Mouse (Mus musculus) layer of hippocampus, postnatal 10 days (tissue): Measurements from ENCODE around the gene Ube4b. TPM values are rescaled to one million over a fixed set of nuclear protein-coding genes. Genes with fewer than 3 reads are reported as not detected.
"Not testable (repeated sequence)": the region's sequence is repeated elsewhere in the genome, so short reads cannot be mapped to it uniquely, and the experiment has no call there.

Experiments used
- DNase-seq, 2 experiments: peaks; one replicate each; pipeline ENCODE4 v3.0.0; 2021; ENCODE audit warnings: low spot score in 2 of 2
- total RNA-seq, 2 experiments: library from RNA; stranded (reverse); gene quantifications; 2 replicates each; pipeline ENCODE4 v1.2.3; 2021

The Ube4b gene
- total RNA-seq, 2 experiments from 2014 or later = 113 to 119 TPM

DNA sequence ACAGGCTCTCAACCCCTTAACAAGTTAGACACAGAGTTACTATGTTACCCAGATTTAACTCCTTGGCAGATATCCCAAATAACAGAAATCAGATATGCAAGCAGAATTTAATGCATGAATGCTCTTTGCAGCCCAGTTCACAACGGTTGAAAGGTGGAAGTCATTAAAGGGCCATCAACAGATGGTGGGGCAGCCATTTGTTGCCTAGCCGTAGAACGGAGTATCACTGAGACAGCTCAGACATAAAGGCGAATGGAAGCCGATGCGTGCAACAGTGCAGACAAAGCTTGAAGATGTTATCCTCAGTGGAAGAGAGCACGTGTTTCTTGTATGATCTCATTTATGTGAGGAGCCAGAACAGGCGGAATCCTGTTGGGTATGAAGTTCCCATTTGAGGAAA, 14.0 kb upstream of the Ube4b start:
- DNase-seq = no peak

DNA sequence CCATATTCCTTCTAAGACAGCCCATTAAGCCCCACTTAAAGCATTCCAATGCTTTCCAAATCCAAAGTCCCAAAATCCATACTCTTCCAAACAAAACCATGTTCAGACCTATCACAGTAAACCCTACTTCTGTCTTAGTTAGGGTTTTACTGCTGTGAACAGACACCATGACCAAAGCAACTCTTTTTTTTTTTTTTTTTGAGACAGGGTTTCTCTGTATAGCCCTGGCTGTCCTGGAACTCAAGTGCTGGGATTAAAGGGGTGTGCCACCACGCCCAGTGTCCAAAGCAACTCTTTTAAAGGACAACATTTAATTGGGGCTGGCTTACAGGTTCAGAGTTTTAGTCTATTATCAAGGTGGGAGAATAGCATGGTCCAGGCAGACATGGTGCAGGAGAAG, 5.3 kb upstream of the Ube4b start:
- DNase-seq = not testable (repeated sequence)

DNA sequence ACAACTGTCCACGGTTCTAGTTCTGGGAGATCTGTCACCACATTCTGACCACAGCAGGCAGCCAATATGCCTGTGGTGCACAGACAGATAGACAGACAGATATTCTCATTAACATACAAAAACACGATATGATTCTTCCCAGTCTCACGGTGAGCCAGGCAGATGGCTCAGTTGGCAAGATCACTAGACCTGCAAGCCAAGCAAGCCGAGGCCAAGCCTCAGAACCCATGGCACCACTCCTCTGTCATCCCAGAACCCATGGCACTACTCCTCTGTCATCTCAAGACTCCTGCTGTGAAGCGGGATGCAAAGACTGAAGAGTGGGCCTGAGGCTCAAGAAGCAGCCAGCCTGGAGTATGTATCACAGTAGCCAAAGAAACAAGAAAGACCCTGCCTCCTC, 3.0 kb upstream of the Ube4b start:
- DNase-seq = no peak

DNA sequence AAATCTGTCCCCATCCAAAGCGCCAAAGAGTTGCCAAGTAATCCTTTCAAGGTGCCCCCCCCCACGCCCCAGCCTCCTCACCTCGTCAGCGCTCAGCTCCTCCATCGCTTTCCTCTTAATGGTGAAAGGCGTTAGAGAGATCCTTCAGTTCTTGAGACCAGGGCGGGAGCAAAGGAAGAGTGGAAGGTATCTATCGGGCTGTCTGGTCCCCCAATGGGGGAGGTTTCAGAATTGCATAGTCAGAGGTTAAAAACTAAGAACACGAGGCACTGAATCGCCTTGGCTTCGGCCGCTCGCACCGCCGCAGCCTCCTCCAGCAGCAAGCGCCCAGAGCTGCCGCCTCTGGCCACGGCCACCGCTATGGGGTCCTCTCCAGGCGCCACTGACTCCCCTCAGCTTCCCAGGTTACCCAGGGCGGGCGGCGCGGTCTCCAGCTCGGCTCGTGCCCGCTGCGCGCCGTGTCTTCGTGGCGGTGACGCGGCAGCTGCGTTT, 702 bp downstream of the Ube4b start:
- DNase-seq = no peak

DNA sequence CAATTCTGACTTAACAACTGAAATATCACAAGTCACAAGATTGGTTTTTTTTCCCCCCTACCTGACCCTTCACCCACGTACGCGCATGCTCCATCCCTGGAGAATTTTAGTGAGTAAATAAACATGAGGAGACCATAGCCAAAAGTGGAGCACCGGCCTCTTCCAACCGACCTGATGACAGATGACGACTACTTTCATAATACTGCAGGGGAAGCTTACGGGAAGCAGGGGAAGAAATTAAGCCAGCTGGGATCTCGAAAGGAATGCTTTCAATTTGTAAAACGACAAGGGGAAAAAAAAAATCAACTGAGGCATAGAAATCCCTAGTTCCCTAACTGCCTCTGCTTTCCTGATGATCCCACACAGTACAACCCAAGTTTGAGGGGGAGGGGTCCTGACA, 1.8 kb downstream of the Ube4b start:
- DNase-seq = no peak

DNA sequence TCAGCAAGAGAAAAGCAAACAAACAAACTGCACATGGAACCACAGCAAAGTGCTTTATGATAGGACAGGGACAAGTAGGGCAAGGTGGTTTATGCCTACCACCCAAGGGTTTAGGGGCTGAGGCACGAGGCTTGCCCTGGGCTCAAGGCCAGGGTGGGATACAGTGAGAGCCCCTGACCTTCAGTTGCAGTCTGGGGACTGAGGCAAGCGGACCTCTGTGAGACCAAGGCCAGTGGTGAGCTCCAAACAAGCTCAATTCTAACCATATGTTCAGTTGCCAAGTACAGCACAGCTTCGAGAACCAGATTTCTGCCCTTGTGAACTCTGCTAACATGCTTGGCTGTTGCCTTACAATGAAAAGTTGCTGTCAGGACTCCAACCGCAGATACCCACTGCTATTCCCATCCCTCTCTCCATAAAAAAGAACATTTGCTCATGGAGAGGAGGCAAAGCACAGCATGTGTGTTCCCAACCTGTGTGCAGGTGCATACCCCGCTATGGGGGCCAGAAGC, 8.6 kb downstream of the Ube4b start:
- DNase-seq = no peak

DNA sequence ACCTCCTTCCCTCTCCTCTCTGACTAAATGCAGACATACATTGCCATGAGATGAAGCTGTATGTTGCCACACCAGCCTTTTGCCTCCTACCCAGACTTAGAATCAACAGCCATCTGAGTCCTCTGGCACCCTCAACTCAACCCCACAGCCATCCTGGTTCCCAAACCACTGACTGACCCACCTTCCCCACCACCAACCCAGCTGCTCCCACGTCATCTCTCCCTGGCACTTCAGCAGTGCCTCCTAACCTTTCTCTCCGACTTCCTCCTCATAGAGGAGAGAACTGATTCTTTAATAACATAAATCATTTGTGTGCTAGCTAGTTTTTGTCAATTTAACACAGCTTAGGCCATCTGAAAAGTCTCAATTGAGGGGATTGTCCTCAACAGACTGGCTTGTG, 9.6 kb downstream of the Ube4b start:
- no peak for DNase-seq

DNA sequence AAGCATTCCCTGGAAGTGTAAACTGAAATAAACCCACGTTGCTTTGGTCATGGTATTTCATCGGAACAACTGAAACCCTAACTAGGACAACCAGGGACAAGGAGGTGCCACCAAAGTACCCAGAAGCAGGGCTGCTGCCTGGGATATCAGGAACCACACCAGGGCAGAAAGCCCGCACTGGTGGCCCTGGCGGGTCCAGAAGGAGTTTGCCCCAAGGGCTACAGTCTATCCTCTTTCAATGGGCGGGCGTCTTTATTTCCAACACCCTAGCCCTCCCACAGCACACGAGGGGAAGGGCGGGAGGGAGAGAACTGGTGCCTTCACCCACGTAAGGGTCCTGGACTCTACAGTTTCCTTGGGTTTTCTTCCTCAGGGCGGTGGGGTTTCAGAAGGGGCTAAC, 10.1 kb downstream of the Ube4b start:
- DNase-seq = no peak

DNA sequence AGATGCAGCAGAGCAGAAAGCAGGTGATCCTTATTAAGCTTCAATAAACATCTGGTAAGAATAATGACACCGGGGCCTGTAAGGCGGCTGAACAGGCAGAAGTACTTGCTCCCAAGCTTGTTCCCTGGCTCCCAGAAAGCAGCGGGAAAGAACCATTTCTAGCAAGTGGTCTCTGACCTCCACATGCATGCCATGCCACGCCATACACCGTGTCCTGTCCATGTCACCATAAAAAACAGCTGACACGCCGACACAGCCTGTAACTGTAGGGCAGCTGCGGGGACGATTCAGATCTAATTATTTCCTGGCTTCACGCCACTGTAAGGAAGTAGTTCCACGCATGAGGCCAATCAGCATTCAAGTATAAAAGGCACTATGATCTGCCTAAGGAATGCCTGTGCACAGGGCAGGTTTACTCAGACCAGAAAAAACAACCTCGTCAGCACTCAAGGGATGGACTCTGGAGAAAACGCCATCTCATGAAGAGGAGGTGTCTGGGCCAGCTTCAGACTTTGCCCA, 10.8 kb downstream of the Ube4b start:
- DNase-seq = no peak

DNA sequence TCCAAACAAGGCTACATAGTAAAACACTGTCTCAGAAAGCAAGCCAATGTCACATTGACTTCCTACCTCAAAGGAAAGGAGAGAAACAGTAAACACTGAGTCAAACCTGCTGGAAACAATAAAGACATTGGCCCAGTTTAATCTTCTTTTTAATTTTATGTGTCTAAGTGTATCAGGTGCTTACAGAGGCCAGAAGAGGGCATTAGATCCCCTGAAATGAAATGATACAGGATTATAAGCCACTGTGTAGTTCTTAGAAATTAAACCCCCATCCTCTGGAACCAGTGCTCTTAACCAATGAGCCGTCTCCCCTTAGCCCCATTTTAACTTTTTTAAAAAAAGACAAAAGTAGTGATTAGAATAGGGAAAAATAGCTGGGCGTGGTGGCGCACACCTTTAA, 12.3 kb downstream of the Ube4b start:
- no peak for DNase-seq

DNA sequence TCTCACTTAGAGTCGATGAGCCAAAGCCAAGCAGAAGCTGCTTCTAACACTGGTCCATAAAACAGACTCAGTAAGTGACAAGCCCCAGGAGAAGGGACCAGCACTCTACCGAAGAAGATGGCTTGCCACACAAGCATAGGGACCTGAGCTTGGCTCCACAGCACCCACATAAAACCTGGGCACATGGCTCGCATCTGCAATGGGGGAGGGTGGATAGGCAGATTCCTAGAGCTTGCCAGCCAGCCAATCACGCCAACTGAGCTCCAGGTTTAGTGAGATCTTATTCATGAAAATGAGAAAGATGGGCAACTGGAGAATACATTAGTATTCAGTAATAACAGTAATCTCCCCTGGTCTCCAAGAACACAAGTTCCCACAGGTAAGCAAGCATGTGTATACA, 16.8 kb downstream of the Ube4b start:
- DNase-seq = no peak

DNA sequence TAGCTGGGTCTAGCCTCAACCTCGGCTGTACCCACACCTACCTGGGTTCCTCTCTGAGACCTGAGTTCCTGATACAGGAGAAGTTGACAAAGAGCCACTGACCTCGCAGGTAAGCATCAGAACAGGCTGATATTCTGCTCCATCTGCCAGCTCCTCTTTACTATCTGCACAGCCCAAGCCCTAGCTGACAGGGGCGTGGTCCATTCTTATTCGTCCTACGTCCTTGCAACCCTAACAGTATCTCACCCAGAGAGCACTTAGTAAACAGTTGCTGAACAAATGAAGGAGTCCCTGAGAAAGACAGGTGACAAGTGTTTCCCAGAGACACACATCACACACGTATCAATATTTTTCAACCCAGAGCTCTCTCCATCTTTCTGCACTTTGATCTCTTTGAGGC, 18.2 kb downstream of the Ube4b start:
- no peak for DNase-seq

DNA sequence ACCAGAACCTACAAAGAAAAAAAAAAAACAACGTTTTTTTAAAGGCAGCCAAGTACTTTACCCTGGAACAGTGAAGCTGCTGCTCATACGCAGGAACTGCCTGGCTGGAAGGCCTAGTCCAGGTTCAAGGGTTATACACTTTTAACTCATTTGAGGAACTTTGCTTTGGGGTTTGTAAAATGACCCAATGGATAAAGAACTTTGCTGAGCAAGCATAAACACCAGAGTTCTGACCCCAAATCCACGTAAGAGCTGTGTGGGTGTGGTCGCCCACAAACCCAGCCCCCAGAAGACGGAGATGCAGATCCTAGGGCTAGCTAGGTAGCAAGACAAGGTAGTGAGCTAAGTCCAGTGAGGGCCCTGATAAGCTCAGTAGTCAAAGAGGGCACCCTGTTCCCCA, 19.1 kb downstream of the Ube4b start:
- DNase-seq = no peak

DNA sequence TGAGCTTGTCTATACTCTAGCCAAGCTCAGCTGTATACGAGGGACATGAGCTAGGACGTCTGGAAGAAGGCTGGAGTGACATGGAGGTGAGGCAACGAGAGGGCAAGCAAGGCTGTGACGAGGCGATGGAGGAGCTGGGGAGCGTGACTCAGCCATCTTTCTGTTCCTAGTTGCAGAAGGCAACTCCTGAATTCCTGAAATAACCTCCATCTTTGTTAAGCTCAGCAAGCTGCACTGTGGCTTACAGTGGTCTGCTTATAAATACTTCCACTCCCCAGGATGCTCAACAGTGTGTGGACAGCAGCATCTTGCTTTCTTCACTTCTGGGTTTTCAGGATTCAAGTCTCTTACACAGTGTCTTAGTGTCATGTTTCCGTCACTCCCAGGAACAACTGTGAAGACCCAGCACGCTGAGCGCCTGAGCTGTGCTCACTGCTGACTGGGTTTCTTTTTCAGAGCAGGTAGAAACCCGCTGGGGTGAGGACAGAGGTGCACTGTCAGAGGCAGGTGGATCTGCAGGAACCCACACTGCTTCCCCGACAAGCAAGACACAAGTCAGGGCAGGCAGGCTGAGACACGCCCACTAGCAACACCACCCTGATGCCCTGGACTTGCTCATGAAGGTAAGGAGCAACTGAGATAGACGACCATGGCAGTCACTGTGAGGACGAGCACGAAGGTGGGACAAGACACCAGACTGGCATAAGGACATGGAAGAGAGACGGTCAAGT, 20.7 kb downstream of the Ube4b start:
- no peak for DNase-seq

DNA sequence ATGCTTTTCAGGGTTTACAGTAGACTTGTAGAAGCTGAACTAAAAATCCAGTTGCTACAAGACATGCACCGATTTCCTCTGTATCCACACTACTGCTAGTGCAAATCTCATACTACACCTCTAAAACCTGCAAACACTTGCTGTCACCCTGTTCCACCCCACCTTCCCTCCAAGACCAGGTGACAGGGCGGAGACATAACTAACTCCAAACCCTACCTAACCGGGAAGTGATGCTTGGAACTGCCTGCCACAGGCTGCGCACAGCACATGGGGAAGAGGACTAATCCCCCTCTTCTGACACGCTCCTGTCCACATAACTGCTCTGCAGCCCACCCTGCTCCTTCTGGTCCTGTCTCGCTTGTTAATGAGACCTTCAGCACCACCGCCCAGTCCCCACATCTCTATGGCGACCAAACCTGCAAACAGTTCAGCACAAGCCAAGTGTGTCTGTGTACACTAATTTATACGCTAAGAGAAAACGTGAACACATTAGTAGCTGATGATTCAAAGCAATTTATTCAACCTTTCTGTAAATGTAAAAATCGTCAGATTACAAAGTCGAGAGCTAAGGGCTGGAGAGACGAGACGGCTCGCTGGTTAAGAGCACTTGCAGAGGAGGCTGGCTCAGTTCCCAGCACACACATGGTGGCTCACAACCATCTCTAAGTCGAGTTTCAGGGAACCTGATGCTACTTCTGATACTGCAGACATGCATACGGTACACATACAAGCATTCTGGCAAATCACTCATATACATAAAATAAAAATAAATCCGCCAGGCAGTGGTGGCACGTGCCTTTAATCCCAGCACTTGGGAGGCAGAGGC, 21.7 kb downstream of the Ube4b start:
- no peak for DNase-seq

DNA sequence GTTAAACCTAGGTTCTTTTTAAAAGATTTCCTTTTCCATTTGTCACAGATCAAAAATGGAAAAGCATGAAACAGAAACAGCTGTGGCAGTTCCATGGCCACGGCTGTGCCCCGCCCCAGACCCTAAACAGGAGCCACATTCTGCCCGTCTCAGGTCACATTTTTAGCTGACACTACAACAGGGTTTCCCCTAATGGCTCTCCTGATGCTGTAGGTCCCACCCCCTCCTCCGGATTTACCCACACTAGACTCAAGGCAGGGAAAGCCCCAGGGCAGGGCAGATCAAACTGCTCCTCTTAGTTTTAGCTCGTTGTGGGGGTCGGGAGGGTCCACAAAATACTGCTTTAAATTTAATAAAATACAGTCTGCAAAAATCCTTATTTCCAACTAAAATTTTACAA, 23.5 kb downstream of the Ube4b start:
- no peak for DNase-seq

DNA sequence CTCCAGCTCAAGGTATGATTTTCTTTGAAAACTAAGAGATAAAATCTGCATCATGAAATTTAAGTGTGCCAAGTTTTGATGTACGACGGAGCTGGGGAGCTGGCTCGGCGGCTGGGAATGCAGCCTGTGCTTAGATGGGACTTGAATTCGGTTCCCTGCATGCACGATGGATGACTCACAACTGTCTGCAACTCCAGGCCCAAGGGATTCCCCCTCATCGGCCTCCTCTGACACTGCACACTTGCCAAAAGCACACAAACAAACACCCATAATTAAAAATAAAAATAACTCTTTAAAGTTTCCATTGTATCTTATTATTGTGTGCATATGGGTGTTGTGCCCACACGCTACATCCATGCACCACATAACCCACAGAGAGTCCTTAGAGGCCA, 25.0 kb downstream of the Ube4b start:
- no peak for DNase-seq

DNA sequence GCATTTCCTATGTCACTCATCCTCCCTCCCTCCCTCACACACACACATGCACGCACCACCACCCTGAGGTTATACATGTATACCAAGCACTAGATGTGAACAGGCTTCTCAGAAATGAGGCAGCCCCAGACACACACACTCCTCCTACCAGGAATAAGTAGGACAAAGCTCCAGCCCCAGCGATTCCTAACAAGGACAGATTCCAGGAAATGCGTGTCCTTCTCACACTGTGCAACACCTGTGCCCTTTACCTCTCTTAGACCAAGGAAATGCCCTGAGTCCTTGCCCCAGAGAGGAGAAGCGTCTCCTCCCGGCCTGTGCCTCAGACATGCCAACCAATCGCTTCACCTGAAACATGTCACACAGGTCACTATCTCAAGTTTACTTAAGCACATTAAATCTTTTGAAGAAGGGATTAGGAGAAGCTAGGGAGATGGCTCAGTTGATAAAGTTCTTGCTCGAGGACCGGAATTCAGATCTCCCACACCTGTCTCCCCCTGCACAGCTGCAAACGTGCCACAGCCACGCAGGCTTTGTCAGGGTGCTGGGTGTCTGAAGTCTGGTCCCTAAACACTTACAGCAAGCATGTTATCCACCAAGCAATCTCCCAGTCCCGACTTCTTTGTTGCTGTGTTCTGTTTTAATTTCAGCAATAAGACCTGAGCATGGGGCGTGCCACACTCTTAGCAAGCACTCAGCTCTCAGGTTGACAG, 25.5 kb downstream of the Ube4b start:
- no peak for DNase-seq

DNA sequence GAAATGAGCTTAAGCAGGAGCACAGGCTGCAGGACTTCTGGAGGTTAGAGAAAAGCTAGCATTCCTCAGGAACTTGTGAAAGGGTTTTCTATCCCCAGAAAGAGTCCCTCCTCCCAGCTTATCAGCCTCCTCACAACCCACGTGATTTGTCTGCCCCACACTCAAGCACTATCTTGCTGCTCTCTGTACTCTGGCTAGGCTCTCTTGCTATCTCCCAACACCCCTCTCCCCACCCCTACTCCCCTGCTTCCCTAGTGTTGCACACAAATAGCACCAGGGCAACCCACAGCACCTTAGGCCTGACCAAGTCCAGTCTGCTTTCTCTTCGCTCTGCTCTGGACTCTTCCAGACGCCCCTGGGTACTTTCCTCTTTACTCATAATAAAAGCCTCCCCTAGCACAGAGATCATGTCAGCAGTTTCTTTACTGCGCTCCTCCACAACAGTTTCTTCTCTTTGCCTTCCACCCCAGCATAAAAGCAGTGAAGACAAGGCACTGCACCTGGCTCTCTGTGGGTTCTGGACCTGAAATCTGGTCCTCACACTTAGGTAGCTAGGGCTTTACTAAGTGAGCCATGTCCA, 27.1 kb downstream of the Ube4b start:
- no peak for DNase-seq

DNA sequence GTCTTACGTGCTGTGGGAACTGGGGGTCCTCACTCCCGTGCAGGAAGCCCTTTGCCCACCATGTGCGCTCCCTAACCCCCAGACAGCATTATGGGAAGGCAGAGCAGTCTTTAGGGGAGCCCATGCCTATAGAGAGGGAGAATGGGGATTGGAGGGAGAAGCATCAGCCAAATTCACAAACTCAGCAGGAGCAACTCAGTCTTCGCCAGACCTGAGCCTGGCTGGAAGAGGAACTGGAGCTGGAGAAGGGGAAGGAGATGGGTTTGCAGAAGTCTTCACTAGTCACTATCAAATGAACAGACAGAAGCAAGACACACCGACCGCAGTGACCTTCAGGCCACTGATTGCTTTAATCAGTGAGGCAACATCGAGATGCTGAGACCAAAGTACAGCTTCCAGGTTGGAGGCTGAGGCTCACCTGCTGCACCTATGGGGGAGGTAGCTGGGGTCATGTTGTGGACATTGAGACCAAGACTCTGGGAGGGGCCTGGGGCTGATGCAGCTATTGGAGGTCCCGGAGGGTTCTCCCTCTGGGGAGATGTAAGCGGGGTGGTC, 28.3 kb downstream of the Ube4b start:
- DNase-seq = no peak
